Mouse (Mus musculus) bone marrow macrophage, adult 2 months (primary cell): ENCODE results near the gene Spag6.

Source experiments
- CTCF ChIP-seq: IDR thresholded peaks from 2 replicates; pipeline ENCODE4 v1.5.1; 2012; ENCODE audit warnings: low read depth, mild to moderate bottlenecking, low read length, moderate library complexity
- POLR2A ChIP-seq: IDR thresholded peaks from 2 replicates; pipeline ENCODE4 v1.6.1; 2012; ENCODE audit warnings: mild to moderate bottlenecking, low read depth, low read length, borderline replicate concordance

DNA sequence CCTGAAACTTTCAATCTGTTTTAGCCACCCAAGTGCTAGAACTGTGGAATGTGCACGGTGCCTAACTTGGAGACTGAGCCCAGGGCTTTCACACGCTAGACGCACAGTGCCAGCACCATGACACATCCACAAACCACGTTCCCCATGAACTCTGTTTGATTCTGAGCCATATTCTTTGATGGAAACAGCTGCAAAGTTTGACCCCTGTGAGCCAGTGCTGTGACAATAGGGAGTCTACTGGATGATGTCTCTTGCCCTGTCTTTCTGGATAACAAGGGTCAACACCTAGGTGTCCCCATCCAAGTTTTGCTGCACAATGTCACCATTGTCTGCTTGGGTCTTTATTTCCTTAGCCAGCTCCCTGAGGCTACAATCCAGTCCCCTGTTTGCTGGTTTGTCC, 100.4 kb downstream of the Spag6 start:
- TF ChIP-seq CTCF (no peak), POLR2A (no peak)
